Mouse (Mus musculus) CD8-positive naive resting alpha-beta T cell, adult 57 days (primary cell): ENCODE measurements around the gene Scgb2b7. TPM values are rescaled to one million over a fixed set of nuclear protein-coding genes. Genes with fewer than 3 reads are reported as not detected.

Experiments used
- total RNA-seq: library from RNA; stranded (reverse); gene quantifications from one replicate; pipeline ENCODE4 v1.2.4, GENCODE M21; 2023

Scgb2b7 gene
- total RNA-seq = not detected

GRCm38 (mm10) chr7:31705657-31706056 is at the start of gene Scgb2b7:
Gene Scgb2b7, minus strand, starts transcription at chr7:31705757.

GRCm38 (mm10) chr7:31712365-31712764 is 6.8 kb upstream of the Scgb2b7 start, which contains the start of gene Scgb1b7:
Gene Scgb1b7, plus strand, starts transcription at chr7:31712665.

Other genes with a start within 250 kb of the Scgb2b7 start
- not detected for gene Scgb1b7, start 6.9 kb upstream of the Scgb2b7 start, total RNA-seq